ENCODE assay signal across 8 mouse cellular contexts in the genomic region with DNA sequence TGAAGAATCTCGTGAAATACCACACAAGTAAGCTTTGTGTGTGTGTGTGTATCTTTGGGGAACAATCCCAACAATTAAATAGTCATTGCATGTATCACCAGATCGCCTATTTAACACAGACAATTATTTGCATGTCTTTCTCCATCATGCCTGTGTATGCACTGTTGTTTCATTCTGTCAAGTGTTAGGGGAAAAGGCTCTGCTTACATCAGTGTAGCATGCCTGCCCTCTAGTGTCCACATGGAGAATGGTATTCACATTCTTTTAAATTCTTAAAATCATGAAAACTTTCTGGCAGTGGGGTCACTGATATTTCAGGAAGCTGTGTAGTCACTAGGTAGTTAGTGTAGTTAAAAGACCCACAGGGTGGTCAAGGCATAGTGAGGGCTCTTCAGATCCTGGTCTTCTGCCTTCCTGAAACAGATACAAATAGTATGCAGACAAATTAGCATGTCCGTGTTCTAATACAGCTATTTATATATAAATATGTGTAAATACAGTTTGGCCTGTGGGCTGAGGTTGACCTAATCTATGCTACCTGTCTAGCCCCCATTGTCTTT.
DNase-seq lines count a peak whose midpoint lies in the region; ATAC-seq lines count a peak whose summit lies in the region.

No protein-coding gene starts in this region.

- peak; percentile 32 for DNase-seq in adrenal gland, postnatal 14 days
- DNase-seq in adrenal gland, adult 8-10 months: no peak
- peak; percentile 53 to 57 for DNase-seq in right cerebral cortex, adult 2 months (ENCODE audit: low spot score in 2 of 2)
- no peak for DNase-seq in right cerebral cortex, postnatal 25 days
- peak; percentile 34 for DNase-seq in embryo, embryonic 9.5 days (ENCODE audit: extremely low spot score)
- DNase-seq in kidney, adult 9 months: peak; percentile 49

- peak; percentile 67 for ATAC-seq in megakaryocyte-erythroid progenitor cell, adult 5-6 weeks (replicated peaks; ENCODE audit: low FRiP score, low TSS enrichment, poor library complexity, severe bottlenecking)
- no peak for ATAC-seq in erythroid progenitor cell, adult 5-6 weeks (replicated peaks; ENCODE audit: low FRiP score, poor library complexity, severe bottlenecking)

Comparison
In these comparisons a context has a peak if more than half of its experiments do, and no peak if none do; other contexts are left out.
1. DNase-seq: peak in adrenal gland, postnatal 14 days (single experiment), right cerebral cortex, adult 2 months (2 of 2), embryo, embryonic 9.5 days (single experiment) and kidney, adult 9 months (single experiment); none in adrenal gland, adult 8-10 months (single experiment) and right cerebral cortex, postnatal 25 days (single experiment).